Mouse (Mus musculus) bone marrow macrophage, adult 2 months (primary cell): ENCODE data around the gene Gm49369.
A peak's percentile ranks its signal among the peaks of the same experiment; 100 is the strongest.

Experiments used
- CTCF ChIP-seq: IDR thresholded peaks from 2 replicates; pipeline ENCODE4 v1.5.1; 2012; ENCODE audit warnings: low read depth, mild to moderate bottlenecking, low read length, moderate library complexity
- POLR2A ChIP-seq: IDR thresholded peaks from 2 replicates; pipeline ENCODE4 v1.6.1; 2012; ENCODE audit warnings: mild to moderate bottlenecking, low read depth, low read length, borderline replicate concordance

GRCm38 (mm10) chr7:142374413-142375015 lies 8.0 kb downstream of the Gm49369 start:
- TF ChIP-seq CTCF (no peak), POLR2A (0 out of 2 replicates have a peak, but pooled peaks have one; percentile 22)
